Mouse (Mus musculus) limb, embryonic 14.5 days (tissue): ENCODE data around the gene Kazald1. TPM values are rescaled to one million over a fixed set of nuclear protein-coding genes. Genes with fewer than 3 reads are reported as not detected.
A peak's percentile ranks its signal among the peaks of the same experiment; 100 is the strongest.

ENCODE experiments used
- ATAC-seq: fragments of 200-750 bp; cut with Nextera tagmentation; 2 replicates; pipeline ENCODE4 v1.8.0; 2017; ENCODE audit warnings: low read depth, moderate number of reproducible peaks, moderate TSS enrichment; ENCODE audit not compliant: low FRiP score
- DNase-seq: peaks from one replicate; pipeline ENCODE4 v3.0.0-alpha.2; 2015; ENCODE audit warnings: low spot score
- H3K27ac ChIP-seq: fragments of 300-500 bp; sonication (generic); replicated peaks from 2 replicates; pipeline ENCODE4 v1.5.1; 2014; ENCODE audit warnings: low read depth, mild to moderate bottlenecking, low read length, moderate library complexity, mixed read lengths
- H3K27me3 ChIP-seq: fragments of 300-500 bp; sonication (generic); 2 replicates; pipeline ENCODE4 v1.6.1; 2014; ENCODE audit warnings: low read length, mixed read lengths; ENCODE audit not compliant: control insufficient read depth, insufficient read depth
- H3K36me3 ChIP-seq: fragments of 300-500 bp; sonication (generic); 2 replicates; pipeline ENCODE4 v1.6.1; 2014; ENCODE audit warnings: mild to moderate bottlenecking, low read length, moderate library complexity, mixed read lengths; ENCODE audit not compliant: control insufficient read depth, insufficient read depth
- H3K4me1 ChIP-seq: fragments of 300-500 bp; sonication (generic); 2 replicates; pipeline ENCODE4 v1.6.1; 2014; ENCODE audit warnings: antibody characterized with exemption, low read length, mixed read lengths; ENCODE audit not compliant: control insufficient read depth, insufficient read depth
- H3K4me2 ChIP-seq: fragments of 300-500 bp; sonication (generic); replicated peaks from 2 replicates; pipeline ENCODE4 v1.6.1; 2014; ENCODE audit warnings: low read depth, mild to moderate bottlenecking, low read length, moderate library complexity; ENCODE audit not compliant: severe bottlenecking
- H3K4me3 ChIP-seq: fragments of 300-500 bp; sonication (generic); replicated peaks from 2 replicates; pipeline ENCODE4 v1.5.1; 2014; ENCODE audit warnings: low read length
- H3K9ac ChIP-seq: fragments of 300-500 bp; sonication (generic); 2 replicates; pipeline ENCODE4 v1.6.1; 2014; ENCODE audit warnings: mild to moderate bottlenecking, low read depth, low read length, moderate library complexity; ENCODE audit not compliant: severe bottlenecking
- H3K9me3 ChIP-seq: fragments of 300-500 bp; sonication (generic); 2 replicates; pipeline ENCODE4 v1.6.1; 2016; ENCODE audit warnings: low read length; ENCODE audit not compliant: control insufficient read depth
- POLR2A ChIP-seq: fragments of 200-500 bp; IDR thresholded peaks from 2 replicates; pipeline ENCODE4 v1.8.0; 2012; ENCODE audit warnings: inconsistent platforms, mild to moderate bottlenecking, moderate library complexity, borderline replicate concordance; ENCODE audit not compliant: insufficient read depth, insufficient read length; ENCODE audit errors: extremely low read depth
- WGBS: fragments of 180-500 bp; shearing (Covaris S2); extraction: QIAGEN DNeasy Blood & Tissue Kit; methylation state at CpG from one replicate; pipeline ENCODE4 v1.1.7; 2014; 5-methylcytosine and 5-hydroxymethylcytosine counted together
- polyA plus RNA-seq, 2 experiments: library from polyadenylated mRNA; depleted of rRNA in 1 of 2; stranded (reverse) in 1 of 2; unstranded in 1 of 2; fragments of >200 nt; fragmentation: Nextera tagmentation in 1 of 2; extraction: Ambion mirVana in 1 of 2; gene quantifications; 2 replicates each; pipeline versions ENCODE4 v1.2.1 to v1.2.3; 2012 to 2014

The Kazald1 gene
- polyA plus RNA-seq, 2 experiments = 20.5 to 33.1 TPM

DNA sequence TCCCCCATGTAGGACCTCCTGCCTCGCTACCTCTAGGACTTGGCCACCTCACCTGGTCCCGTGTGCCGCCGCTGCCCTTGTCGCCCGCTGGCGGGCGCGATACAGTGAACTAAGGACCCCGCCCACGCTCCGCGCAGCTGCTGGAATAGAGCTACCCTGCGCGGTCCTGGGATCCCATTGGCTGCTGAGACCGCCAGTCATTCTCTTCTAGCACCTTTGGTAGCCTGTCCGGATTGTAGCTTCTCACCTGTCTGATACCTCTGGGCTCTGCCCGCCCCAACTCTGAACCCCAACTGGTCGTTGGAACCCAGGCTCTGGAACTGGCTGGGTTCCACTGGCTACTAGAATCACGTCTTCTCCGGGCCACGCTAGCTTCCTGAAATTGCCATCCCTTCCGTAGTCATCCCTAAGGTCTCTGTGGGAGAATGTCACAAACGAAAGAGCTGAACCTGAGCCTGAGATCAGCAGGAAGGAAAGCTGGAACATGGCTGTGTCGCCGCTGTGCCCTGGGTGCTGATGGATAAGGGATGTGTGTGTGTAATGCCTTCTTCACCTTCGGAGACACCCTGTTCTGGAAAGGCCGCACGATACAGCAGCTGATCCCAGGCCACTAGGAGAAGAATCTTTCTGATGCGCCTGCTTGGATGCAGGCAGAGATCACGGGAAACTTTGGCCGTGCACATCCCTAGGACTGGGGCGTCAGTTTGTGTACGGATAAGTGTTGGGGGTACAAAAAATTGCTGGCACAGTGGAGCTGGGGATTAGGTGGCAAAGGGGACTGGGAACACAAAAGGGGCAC lies 28.3 kb upstream of the Kazald1 start:
- no peak for TF ChIP-seq POLR2A

DNA sequence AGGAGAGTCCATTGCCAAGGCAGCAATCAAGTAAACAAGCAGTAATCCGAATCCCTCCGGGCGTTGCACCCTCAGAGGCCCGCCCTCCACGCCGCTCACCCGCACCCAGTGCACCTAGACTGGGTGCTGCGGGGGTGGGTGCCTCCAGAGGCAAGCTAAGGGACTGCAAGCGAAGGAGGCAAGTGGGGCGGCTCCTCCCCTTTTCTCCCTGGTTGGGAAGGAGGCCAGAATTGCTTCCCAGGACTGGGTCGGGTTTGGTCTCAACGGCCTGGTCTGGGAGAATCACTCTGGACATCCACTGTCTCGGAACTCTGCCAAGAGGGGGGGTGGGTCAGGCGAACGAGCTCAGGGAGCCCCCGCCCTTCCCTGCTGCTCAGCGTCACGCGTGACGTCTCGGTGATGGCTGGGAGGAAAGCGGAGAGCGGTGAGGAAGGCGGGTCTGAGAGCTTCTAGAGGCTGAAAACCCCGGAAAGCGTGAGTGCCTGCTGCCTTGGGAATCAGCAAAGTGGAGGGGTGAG lies 27.6 kb upstream of the Kazald1 start, which contains the start of gene Sfxn3:
Gene Sfxn3, plus strand, starts transcription at position 87 of the 518 bp plus-strand sequence.
- Histone ChIP-seq H3K9me3 (no peaks in the 10 kb centered on the region), H3K4me2 (peak within 1 kb of the TSS; percentile 87), H3K27me3 (peaks cover 20% of the 10 kb centered on the region), H3K4me3 (peak within 1 kb of the TSS; percentile 49), H3K4me1 (peaks cover 25% of the 10 kb centered on the region), H3K36me3 (peaks cover 14% of the 10 kb centered on the region), H3K27ac (peak within 1 kb of the TSS; percentile 81), H3K9ac (peak within 1 kb of the TSS; percentile 59)
- peak; percentile 88 for ATAC-seq
- TF ChIP-seq POLR2A = 0 out of 2 replicates have a peak, but pooled peaks have one; percentile 18
- DNase-seq = peak; percentile 81
- 3% methylated on average over 26 of the region's 26 CpGs for WGBS

More for the DNA sequence above, 28.3 kb upstream of the Kazald1 start:
- Histone ChIP-seq H3K4me2 (peak overlapping the region; percentile 87), H3K36me3 (peaks cover 9% of the 10 kb centered on the region; the same call in 1 of the 2 replicates), H3K27ac (peak overlapping the region; percentile 81), H3K9me3 (no peaks in the 10 kb centered on the region), H3K4me3 (peak overlapping the region; percentile 49), H3K27me3 (peaks cover 20% of the 10 kb centered on the region), H3K4me1 (peaks cover 25% of the 10 kb centered on the region), H3K9ac (peak overlapping the region; percentile 59)
- peak; percentile 83 for DNase-seq
- ATAC-seq = no peak
- WGBS = 2% methylated on average over 34 of the region's 34 CpGs

DNA sequence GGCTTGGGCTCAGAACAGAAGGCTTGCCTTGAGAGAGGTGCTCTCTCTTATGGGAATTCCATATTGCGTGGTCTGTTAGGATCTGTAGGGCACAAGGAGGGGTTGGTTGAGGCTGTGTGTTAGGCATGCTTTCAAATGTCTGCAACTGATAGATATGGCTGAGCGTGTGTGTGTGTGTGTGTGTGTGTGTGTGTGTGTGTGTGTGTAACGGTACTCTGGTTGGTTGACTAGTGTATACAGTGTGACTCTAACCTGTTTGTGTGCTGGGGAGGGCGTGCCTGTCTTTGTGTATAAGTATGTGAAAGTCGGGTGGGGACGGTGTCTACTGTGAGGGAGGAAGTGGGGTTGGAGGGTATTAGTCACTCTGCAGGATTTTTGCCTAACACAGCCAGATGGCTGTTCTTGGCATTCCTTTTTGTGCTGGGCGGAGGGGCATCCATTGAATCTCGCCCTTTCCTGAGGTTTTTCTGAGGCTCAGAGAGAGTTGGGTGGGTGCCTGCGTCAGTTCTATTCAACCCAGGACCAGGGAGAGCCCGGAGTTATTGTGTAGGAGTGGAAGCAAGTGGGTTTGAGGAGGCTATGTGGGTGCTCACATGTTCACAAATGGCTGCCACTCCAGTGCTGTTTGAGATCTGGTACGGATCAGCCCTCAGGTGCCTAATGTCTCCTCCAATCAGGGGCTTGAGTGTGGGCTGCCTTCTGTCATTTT lies 27.0 kb upstream of the Kazald1 start:
- Histone ChIP-seq H3K36me3 (peaks cover 20% of the 10 kb centered on the region), H3K4me1 (peaks cover 25% of the 10 kb centered on the region), H3K27me3 (peaks cover 20% of the 10 kb centered on the region), H3K4me2 (peak overlapping the region; percentile 87), H3K9ac (peak overlapping the region; percentile 59), H3K27ac (peak overlapping the region; percentile 81), H3K9me3 (no peaks in the 10 kb centered on the region), H3K4me3 (peak overlapping the region; percentile 49)
- ATAC-seq = peak; percentile 56
- peak; percentile 38 for DNase-seq
- no peak for TF ChIP-seq POLR2A
- WGBS = 32% methylated on average over 11 of the region's 11 CpGs

DNA sequence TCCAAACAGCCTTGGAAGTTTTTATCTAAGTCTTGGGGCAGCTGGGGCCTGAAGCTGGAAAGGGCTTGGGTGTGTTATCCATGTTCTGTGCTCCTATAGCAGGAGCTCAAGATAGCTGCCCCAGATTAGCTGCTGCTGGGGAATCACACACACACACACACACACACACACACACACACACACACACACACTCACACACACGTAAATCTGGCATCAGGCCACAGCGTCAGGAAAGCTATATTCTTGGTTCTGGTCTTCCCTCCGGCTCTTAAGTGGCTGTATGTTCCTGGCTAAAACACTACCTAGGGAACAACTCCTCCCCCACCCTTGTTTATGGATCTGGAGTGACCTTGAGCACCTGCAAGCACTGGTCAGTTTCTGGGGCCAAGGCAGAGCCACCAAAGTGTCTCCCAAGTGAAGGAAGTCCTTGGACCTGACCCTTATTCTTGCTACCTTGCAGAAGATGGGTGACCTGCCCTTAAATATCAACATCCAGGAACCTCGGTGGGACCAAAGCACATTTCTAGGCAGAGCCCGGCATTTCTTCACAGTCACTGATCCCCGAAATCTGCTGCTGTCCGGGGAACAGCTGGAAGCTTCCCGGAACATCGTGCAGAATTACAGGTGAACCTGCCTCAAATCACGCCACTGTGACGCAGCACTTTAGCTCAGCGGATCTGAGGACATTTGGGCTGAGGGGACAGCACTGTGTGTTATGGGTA lies 26.2 kb upstream of the Kazald1 start:
- Histone ChIP-seq H3K4me1 (peaks cover 25% of the 10 kb centered on the region), H3K4me3 (peak overlapping the region; percentile 49), H3K9me3 (no peaks in the 10 kb centered on the region), H3K36me3 (peaks cover 27% of the 10 kb centered on the region), H3K27ac (peak overlapping the region; percentile 81; the same call in 1 of the 2 replicates), H3K4me2 (peak overlapping the region; percentile 87), H3K27me3 (peaks cover 20% of the 10 kb centered on the region), H3K9ac (peak overlapping the region; percentile 59)
- ATAC-seq = no peak
- no peak for DNase-seq
- 74% methylated on average over 12 of the region's 12 CpGs for WGBS
- no peak for TF ChIP-seq POLR2A
